Mouse (Mus musculus) testis, adult 2 months (tissue): ENCODE measurements around the gene Dapk1.

Source experiments
- CTCF ChIP-seq: fragments of 200-500 bp; IDR thresholded peaks from 2 replicates; pipeline ENCODE4 v1.5.1; 2012; ENCODE audit warnings: low read depth, mild to moderate bottlenecking, inconsistent platforms, low read length, moderate library complexity; ENCODE audit not compliant: control insufficient read depth, insufficient read depth, insufficient replicate concordance
- POLR2A ChIP-seq: fragments of 200-500 bp; IDR thresholded peaks from 2 replicates; pipeline ENCODE4 v1.6.1; 2012; ENCODE audit warnings: low read depth, mild to moderate bottlenecking, inconsistent platforms, low read length, moderate library complexity; ENCODE audit not compliant: control insufficient read depth

GRCm38 (mm10) chr13:60696741-60697140, 95.0 kb downstream of the Dapk1 start:
- TF ChIP-seq CTCF (no peak), POLR2A (no peak)
